Mouse (Mus musculus): ENCODE results near the gene Smim8. TPM values are rescaled to one million over a fixed set of nuclear protein-coding genes. Genes with fewer than 3 reads are reported as not detected.

Smim8 gene
- 8.5 and 13.2 TPM in 2 replicates for polyA plus RNA-seq (2012; rRNA removed)

DNA sequence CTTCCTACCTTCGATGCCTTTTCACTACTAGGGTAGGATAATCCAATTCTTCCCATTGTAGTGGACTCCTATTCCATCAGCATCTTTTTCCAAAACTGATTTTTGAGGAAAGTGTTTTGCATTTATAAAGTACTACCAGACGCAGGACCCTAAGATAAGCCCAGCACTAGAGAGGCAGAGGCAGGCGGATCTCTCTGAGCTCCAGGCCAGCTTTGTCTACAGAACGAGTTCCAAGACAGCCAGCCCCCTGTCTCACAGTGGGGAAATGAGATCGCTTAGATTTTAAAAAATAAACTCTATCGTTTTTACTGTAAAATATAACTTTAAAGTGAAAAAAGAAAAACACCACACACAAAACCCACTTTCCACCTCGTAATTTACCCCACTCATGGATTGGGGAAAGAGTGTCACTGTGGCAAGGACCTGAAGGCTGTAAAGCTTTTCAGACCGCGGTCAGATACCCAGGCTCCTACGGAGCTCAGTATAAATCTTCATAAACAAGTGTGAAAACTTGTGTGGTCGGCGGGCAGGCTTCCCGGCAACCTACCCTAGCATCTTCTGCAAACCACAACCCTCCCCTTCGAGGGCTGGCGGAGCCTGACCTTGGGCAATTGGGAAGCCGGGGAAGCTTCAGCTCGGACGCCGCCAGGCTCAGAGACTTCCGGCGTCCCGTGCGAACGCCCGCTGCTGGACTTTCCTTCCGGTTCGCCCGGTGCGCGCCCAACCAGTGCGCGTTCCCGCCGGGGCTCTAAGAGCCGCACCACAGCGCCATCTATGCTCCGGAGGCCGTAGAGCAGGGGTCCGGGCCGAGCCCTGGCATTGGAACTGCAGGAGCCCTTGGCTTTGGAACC is at the start of gene Smim8:
Gene Smim8 (minus strand): TSS at position 747 of the 851 bp plus-strand sequence.
- Histone ChIP-seq H3K4me1 (ENCODE audit: control insufficient read depth, insufficient read depth, low read length) (no peaks in the 10 kb centered on the region), H3K36me3 (ENCODE audit: control insufficient read depth, insufficient read depth, low read length) (no peaks in the 10 kb centered on the region), H3K27ac (ENCODE audit: insufficient read depth, low read depth, low read length) (peak within 1 kb of the TSS; percentile 77), H3K4me3 (ENCODE audit: insufficient read depth, low read depth, low read length) (peak within 1 kb of the TSS; percentile 76), H3K27me3 (replicated peaks; ENCODE audit: control insufficient read depth, insufficient read depth, low read length) (no peaks in the 10 kb centered on the region)
- TF ChIP-seq POLR2A (IDR thresholded peaks at IDR 0.05; ENCODE audit: low read depth, low read length) = peak; percentile 74
- peak; percentile 78 for TF ChIP-seq CTCF (conservative IDR thresholded peaks at IDR 0.05; ENCODE audit: insufficient read depth, insufficient read length, low read depth, low read length)
- 5% methylated on average over 40 of the region's 40 CpGs for WGBS
- DNase-seq = peak; percentile 94

DNA sequence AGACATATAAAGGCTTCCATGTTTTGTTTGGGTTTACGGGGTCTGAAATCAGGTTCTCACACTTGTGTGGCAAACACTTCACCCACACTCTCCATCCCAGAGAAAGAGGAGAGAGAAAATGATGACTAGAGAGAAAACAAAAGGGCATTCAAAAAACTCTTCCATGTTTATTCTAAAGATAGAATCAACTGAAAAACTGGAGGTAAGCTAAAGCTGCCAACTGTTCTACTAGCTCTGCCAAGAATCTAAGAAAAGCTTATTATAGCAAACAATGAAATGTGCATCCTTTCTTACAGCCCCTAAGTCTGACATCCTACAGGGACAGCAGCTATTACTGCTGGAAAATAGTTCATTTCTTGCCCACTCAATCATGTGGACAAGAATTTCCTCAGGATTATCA is 45.7 kb upstream of the Smim8 start:
- H3K27me3 ChIP-seq (replicated peaks; ENCODE audit: control insufficient read depth, insufficient read depth, low read length) = no peaks in the 10 kb centered on the region
- WGBS = 100% methylated on average over 1 of the region's 1 CpGs
- no peaks in the 10 kb centered on the region for H3K36me3 ChIP-seq (ENCODE audit: control insufficient read depth, insufficient read depth, low read length)
- DNase-seq = no peak
- H3K4me1 ChIP-seq (ENCODE audit: control insufficient read depth, insufficient read depth, low read length) = no peaks in the 10 kb centered on the region
- no peak overlapping the region for H3K4me3 ChIP-seq (ENCODE audit: insufficient read depth, low read depth, low read length)
- H3K27ac ChIP-seq (ENCODE audit: insufficient read depth, low read depth, low read length) = no peak overlapping the region
- TF ChIP-seq POLR2A (IDR thresholded peaks at IDR 0.05; ENCODE audit: low read depth, low read length) = no peak
- no peak for TF ChIP-seq CTCF (conservative IDR thresholded peaks at IDR 0.05; ENCODE audit: insufficient read depth, insufficient read length, low read depth, low read length)

DNA sequence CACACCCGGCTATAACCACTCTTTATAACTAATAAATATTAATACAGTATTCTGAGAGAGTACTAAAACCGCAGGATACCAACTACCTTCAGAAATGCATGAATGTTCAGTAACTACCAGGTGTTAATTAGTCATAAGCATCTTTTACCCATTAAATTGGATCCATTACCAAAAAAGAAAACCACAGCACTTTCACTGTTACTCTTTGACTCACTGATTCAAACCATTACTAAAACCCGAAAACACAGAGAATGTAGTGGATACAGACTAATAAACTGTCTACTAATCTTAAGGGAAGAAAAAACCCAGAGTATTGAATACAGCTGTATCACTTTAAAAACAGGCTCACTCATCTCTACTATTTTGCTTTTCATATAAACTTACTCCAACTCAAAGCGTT is 41.7 kb upstream of the Smim8 start:
- Histone ChIP-seq H3K27ac (ENCODE audit: insufficient read depth, low read depth, low read length) (no peak overlapping the region), H3K27me3 (replicated peaks; ENCODE audit: control insufficient read depth, insufficient read depth, low read length) (no peaks in the 10 kb centered on the region), H3K36me3 (ENCODE audit: control insufficient read depth, insufficient read depth, low read length) (0 out of 2 replicates have a peak, but pooled peaks cover 1% of the 10 kb centered on the region), H3K4me1 (ENCODE audit: control insufficient read depth, insufficient read depth, low read length) (no peaks in the 10 kb centered on the region), H3K4me3 (ENCODE audit: insufficient read depth, low read depth, low read length) (no peak overlapping the region)
- WGBS = 77% methylated on average over 4 of the region's 4 CpGs
- no peak for DNase-seq
- no peak for TF ChIP-seq CTCF (conservative IDR thresholded peaks at IDR 0.05; ENCODE audit: insufficient read depth, insufficient read length, low read depth, low read length)
- TF ChIP-seq POLR2A (IDR thresholded peaks at IDR 0.05; ENCODE audit: low read depth, low read length) = no peak

DNA sequence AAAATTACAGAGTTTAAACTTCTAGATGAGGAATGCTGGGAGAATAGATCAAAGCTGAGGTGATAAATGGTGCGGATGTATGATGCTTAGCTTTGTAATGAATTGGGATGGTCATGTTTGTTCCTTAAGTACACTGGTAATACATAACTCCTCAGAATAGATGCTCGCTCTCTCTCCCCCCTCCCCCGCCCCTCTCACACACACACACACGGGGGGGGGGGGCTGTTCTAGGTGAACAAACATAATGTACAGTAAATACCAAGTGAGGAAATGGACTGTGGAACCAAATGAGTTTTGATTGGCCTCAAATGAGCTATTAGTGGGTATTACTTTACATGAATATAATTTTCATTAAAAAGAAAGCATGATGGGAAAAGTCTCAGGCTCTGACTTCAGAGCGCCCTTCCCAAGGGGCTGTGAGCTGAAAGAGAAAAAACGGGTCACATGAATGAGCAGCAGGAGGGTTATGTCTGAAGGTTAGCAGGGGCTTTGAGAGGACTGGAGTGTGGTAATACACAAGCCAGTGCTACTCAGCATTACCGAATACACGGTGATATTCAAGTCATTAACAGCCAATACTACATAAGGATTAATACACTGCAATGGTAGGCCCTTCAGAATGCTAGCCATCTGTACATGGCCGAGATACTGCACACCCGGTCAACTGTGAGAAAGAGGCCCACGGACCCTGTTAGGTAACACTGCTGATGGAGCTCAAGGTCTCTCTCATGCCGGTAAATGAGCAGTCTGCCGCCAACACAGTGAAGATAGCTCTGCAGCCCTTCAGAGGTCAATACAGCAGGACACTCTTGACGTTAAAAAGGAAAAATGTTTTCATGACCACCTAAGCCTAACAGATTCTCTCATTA is 23.2 kb upstream of the Smim8 start:
- Histone ChIP-seq H3K27me3 (replicated peaks; ENCODE audit: control insufficient read depth, insufficient read depth, low read length) (no peaks in the 10 kb centered on the region), H3K27ac (ENCODE audit: insufficient read depth, low read depth, low read length) (no peak overlapping the region), H3K4me1 (ENCODE audit: control insufficient read depth, insufficient read depth, low read length) (no peaks in the 10 kb centered on the region), H3K36me3 (ENCODE audit: control insufficient read depth, insufficient read depth, low read length) (peaks cover 2% of the 10 kb centered on the region; the same call in 1 of the 2 replicates), H3K4me3 (ENCODE audit: insufficient read depth, low read depth, low read length) (no peak overlapping the region)
- 74% methylated on average over 14 of the region's 14 CpGs for WGBS
- TF ChIP-seq CTCF (conservative IDR thresholded peaks at IDR 0.05; ENCODE audit: insufficient read depth, insufficient read length, low read depth, low read length) (no peak), POLR2A (IDR thresholded peaks at IDR 0.05; ENCODE audit: low read depth, low read length) (no peak)
- DNase-seq = no peak

DNA sequence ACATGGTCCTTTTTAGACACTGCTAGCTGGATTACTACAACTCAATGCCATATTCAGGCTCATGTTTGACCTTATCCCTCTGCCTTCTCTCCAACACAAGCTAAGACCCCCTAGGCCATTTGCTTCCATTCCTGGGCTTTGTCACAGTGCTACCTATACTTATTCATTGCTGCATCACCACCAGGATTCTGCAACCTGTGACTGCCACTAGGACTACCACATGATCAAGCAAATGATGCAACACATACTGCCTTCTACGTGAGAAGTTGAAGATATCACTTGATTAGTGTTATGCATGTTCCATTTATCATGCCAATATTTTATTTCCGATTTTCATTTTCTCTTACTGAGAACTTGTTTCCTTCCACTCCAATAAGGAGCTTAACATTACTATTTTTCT is 19.8 kb upstream of the Smim8 start:
- WGBS = 91% methylated on average over 2 of the region's 2 CpGs
- Histone ChIP-seq H3K27me3 (replicated peaks; ENCODE audit: control insufficient read depth, insufficient read depth, low read length) (no peaks in the 10 kb centered on the region), H3K4me3 (ENCODE audit: insufficient read depth, low read depth, low read length) (no peak overlapping the region), H3K27ac (ENCODE audit: insufficient read depth, low read depth, low read length) (no peak overlapping the region), H3K36me3 (ENCODE audit: control insufficient read depth, insufficient read depth, low read length) (no peaks in the 10 kb centered on the region), H3K4me1 (ENCODE audit: control insufficient read depth, insufficient read depth, low read length) (no peaks in the 10 kb centered on the region)
- DNase-seq = no peak
- no peak for TF ChIP-seq POLR2A (IDR thresholded peaks at IDR 0.05; ENCODE audit: low read depth, low read length)
- TF ChIP-seq CTCF (conservative IDR thresholded peaks at IDR 0.05; ENCODE audit: insufficient read depth, insufficient read length, low read depth, low read length) = no peak

DNA sequence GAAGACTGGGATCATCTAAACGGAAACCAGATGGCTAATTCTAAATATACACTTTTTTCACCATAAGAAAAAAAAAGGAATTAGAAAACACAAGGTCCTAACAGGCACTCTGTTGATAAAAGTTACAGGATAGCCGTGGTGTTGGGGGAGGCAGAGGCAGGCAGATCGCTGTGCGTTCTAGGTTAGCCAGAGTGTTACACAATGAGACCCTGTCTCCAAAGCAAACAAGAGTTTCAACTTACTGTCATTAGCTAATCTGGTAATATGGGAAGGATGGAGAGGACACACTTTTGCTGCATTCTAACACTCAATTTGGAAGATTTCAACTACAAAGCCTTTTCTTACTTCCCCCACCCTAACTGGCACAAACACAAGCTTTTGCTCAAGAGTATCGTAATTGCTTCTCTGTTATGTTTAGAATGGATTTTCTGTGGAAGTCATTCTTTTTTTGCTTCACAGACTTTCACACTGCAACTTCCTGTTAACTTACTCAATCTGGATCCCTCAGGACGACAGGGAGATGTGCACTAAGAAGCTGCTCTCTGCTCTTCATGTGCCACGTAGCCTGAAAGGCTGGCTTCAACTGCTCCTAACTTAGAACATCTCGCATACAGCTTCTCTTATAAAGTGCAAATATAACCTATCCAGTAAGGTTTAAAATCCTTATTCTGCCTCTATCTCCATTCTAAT is 19.2 kb upstream of the Smim8 start:
- 75% methylated on average over 8 of the region's 8 CpGs for WGBS
- no peaks in the 10 kb centered on the region for H3K4me1 ChIP-seq (ENCODE audit: control insufficient read depth, insufficient read depth, low read length)
- no peaks in the 10 kb centered on the region for H3K27me3 ChIP-seq (replicated peaks; ENCODE audit: control insufficient read depth, insufficient read depth, low read length)
- H3K4me3 ChIP-seq (ENCODE audit: insufficient read depth, low read depth, low read length) = no peak overlapping the region
- H3K36me3 ChIP-seq (ENCODE audit: control insufficient read depth, insufficient read depth, low read length) = no peaks in the 10 kb centered on the region
- no peak for TF ChIP-seq CTCF (conservative IDR thresholded peaks at IDR 0.05; ENCODE audit: insufficient read depth, insufficient read length, low read depth, low read length)
- DNase-seq = no peak
- no peak overlapping the region for H3K27ac ChIP-seq (ENCODE audit: insufficient read depth, low read depth, low read length)
